Mouse (Mus musculus) left cerebral cortex, adult 2 months (tissue): ENCODE measurements around the gene Aldoc. TPM values are rescaled to one million over a fixed set of nuclear protein-coding genes. Genes with fewer than 3 reads are reported as not detected.

Experiments
- DNase-seq, 2 experiments: peaks; one replicate each; pipeline ENCODE4 v3.0.0; 2021 to 2022; ENCODE audit warnings: low spot score in 2 of 2, mixed read lengths in 1 of 2; ENCODE audit errors: extremely low spot score in 1 of 2
- H3K27ac ChIP-seq: fragments of 200-600 bp; 2 replicates; pipeline ENCODE4 v1.8.1; 2022
- H3K4me3 ChIP-seq: fragments of 200-600 bp; 2 replicates; pipeline ENCODE4 v1.8.1; 2022
- CTCF ChIP-seq: fragments of 200-600 bp; IDR thresholded peaks from 2 replicates; pipeline ENCODE4 v1.8.1; 2022; ENCODE audit warnings: antibody characterized with exemption, mild to moderate bottlenecking, moderate library complexity
- intact Hi-C: fragments of 180-260 bp; cut with DNase I; formaldehyde crosslinking; loops from one replicate; pipeline ENCODE4 v1.15.1; 2025
- total RNA-seq, 2 experiments: library from RNA; stranded (reverse); gene quantifications; 2 replicates each; pipeline ENCODE4 v1.2.3; 2021

Gene Aldoc
- total RNA-seq, 2 experiments from 2014 or later: 804 to 830 TPM

DNA sequence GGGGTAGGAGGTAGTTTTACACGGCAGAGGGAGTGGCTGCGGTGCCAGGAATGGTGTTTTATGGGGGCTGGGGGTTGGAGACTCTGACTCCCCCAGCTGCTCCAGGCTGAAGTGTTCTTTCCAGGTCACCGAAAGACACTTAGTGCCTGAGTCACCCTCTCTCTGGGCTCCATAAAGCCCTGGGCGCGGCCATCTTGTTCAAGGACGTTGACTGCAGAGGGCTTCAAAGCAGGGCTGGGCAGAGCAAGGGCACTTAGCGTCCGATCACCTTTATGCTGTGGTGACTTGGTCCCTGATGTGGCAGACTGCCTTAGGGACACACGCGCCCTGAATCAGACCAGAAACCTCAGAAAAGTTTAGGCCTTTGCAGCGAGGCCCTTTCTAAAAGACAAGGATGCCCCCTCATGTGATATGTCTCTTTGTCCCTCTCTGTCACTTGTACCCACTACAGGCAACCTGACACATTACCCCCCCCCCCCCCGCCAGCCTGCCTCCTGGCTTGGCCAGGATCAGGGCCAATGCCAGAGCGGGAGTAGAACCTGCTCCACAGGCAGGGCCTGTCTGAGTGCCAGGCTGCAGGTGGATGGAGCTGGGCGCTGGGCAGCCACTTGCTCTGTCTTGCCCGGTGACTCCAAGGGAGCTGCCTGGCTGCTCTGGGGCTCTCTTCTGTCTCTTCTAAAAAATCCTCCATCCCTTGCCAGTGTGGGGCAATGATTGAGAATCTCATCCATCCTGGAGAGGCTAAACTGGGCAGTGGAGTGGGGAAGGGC is 44.9 kb downstream of the Aldoc start:
- TF ChIP-seq CTCF: no peak
- Histone ChIP-seq H3K4me3 (no peak overlapping the region), H3K27ac (no peak overlapping the region)
- intact Hi-C loops: no loop called here
- DNase-seq: no peak

DNA sequence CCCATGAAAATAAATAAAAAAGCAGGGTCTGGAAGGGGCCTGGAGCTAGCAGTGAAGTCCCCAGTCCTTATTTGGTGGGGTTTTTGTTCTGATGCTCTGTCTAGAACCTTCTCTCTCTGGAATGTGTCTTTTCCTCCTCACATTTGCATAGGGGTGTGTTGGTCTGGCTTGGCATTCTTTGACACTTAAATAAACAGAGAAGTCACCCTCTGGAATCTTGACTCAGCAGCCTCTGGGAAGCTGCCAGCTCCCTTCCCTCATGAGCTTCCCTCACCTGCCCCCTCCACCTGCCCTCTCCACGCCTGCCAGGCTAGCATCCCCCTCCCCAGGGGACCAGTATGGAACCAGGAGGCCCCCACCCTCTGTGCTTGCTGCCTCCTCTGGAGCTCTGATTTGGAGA is 47.6 kb downstream of the Aldoc start:
- Histone ChIP-seq H3K27ac (no peak overlapping the region), H3K4me3 (no peak overlapping the region)
- TF ChIP-seq CTCF: no peak
- intact Hi-C loops: no loop called here
- no peak for DNase-seq

DNA sequence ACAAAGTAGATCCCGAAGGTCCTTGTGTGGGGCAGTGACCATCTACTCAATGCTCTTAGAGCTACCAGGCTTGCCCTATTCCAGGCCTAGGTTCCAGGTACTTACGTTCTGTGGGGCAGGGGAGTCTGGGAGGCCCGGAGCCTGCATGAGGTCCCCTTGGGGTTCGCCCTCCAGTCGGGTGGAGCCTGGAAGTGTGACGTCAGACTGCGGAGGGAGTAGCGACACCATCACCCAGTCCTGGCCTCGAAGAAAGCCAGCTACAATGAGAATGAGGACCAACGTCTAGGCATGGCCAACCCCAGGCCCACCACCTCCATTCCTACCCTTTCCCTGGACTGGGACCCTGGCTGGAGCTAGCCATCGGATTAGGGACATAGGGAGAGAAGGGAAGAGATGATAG is 48.9 kb downstream of the Aldoc start:
- Histone ChIP-seq H3K4me3 (no peak overlapping the region), H3K27ac (no peak overlapping the region)
- DNase-seq: no peak
- intact Hi-C loops: no loop called here
- TF ChIP-seq CTCF: no peak

DNA sequence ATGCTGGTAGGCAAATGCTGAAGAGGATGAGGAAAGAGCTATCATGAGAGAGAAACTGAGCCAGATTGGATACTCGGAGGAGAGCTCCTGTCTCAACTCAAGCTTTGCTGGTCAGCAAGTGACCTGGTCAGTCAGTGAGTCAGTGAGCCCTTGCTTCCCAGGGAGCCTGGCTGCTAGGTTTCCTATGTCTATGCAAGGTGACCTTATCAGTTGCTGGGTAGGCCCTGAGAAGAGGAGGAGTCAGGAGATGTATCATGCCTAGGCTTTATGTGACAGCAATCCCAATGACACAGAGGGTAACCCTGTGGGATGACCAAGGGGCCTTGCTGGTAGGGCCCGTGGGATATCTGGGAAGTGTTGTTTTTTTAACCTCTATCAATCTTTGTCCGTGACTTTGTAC is 49.4 kb downstream of the Aldoc start:
- H3K4me3 ChIP-seq: no peak overlapping the region
- intact Hi-C loops: no loop called here
- TF ChIP-seq CTCF: no peak

DNA sequence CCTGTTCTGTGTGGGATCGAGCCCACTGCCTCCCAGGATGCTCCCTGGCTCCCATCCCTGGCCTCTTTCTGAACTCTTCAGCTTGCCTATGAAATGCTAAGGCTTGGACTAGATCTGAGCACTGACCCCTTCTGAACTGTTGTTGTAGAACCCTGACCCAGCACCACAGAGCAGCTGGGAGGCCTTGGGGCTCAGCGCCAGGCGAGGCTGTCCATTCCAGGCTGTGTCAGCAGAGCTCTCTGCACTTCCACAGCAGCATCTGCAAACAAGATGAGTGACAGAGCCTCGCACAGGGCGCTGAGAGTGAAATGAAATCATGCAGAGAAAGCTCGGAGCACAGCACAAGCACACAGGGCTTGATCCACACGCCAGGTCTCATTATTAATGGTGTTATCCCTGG is 49.8 kb downstream of the Aldoc start:
- DNase-seq: no peak
- intact Hi-C loops: no loop called here
- Histone ChIP-seq H3K27ac (no peak overlapping the region), H3K4me3 (no peak overlapping the region)
- no peak for TF ChIP-seq CTCF

More for the DNA sequence above, 49.4 kb downstream of the Aldoc start:
- no peak overlapping the region for H3K27ac ChIP-seq
- DNase-seq: no peak

DNA sequence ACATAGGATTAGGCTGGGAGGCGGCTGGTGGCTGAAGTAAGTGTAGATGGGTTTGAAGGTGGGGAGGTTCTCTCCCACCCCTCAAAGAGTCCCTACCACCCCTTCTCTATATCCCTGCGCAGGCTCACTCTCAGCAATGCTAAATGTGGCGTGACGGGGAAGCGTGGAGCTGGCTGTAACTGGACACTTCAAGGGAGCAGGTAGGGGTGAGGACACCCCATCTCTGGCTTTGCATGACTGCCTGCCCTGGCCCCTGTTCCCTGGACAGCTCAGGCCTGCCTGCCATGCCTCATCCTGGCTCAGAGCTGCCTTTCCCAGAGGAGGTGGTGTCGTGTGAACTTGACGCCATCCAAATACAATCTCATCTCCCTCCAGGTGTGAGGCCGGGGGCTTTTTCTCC is 51.4 kb downstream of the Aldoc start:
- TF ChIP-seq CTCF: no peak
- intact Hi-C loops: no loop called here
- Histone ChIP-seq H3K27ac (no peak overlapping the region), H3K4me3 (no peak overlapping the region)
- DNase-seq: no peak

Other genes starting within 250 kb of the Aldoc start
- gene Eral1, start 242.6 kb upstream of the Aldoc start, total RNA-seq: 10 to 100 TPM; 18.9 to 19.0 TPM
- gene Fam222b, start 228.3 kb upstream of the Aldoc start, total RNA-seq: 10 to 100 TPM; 27.5 to 32.1 TPM
- gene Traf4, start 157.4 kb upstream of the Aldoc start, total RNA-seq: 10 to 100 TPM; 10.5 to 10.6 TPM
- 1 to 10 TPM; 3.0 to 3.1 TPM for gene Nek8, start 146.3 kb upstream of the Aldoc start, total RNA-seq
- 10 to 100 TPM; 24.4 to 27.7 TPM for gene Tlcd1, start 146.3 kb upstream of the Aldoc start, total RNA-seq
- gene Rpl23a, start 139.4 kb upstream of the Aldoc start, total RNA-seq: 100 to 1,000 TPM; 647 to 724 TPM
- 10 to 100 TPM; 19.0 to 19.7 TPM for gene Rab34, start 134.5 kb upstream of the Aldoc start, total RNA-seq
- 1 to 10 TPM; 4.7 to 7.7 TPM for gene Proca1, start 129.6 kb upstream of the Aldoc start, total RNA-seq
- 10 to 100 TPM; 58.6 to 66.4 TPM for gene Sdf2, start 77.2 kb upstream of the Aldoc start, total RNA-seq
- 100 to 1,000 TPM; 100 to 107 TPM for gene Supt6, start 77.0 kb upstream of the Aldoc start, total RNA-seq
- gene 2610507B11Rik, start 61.2 kb upstream of the Aldoc start, total RNA-seq: 100 to 1,000 TPM; 176 to 177 TPM
- 10 to 100 TPM; 21.1 to 29.5 TPM for gene BC030499, start 32.1 kb upstream of the Aldoc start, total RNA-seq
- 10 to 100 TPM; 12.1 to 16.1 TPM for gene Spag5, start 21.4 kb upstream of the Aldoc start, total RNA-seq
- 10 to 100 TPM; 60.7 to 62.8 TPM for gene Pigs, start 5.4 kb downstream of the Aldoc start, total RNA-seq
- 10 to 100 TPM; 29.1 to 32.2 TPM for gene Unc119, start 20.5 kb downstream of the Aldoc start, total RNA-seq
- not detected for gene Foxn1, start 63.6 kb downstream of the Aldoc start, total RNA-seq
- not detected for gene Slc13a2, start 99.2 kb downstream of the Aldoc start, total RNA-seq
- gene Slc46a1, start 142.7 kb downstream of the Aldoc start, total RNA-seq: 10 to 100 TPM; 11.1 to 11.5 TPM
- 10 to 100 TPM; 34.3 to 34.8 TPM for gene Sarm1, start 174.8 kb downstream of the Aldoc start, total RNA-seq
- gene Vtn, start 176.1 kb downstream of the Aldoc start, total RNA-seq: 10 to 100 TPM; 69.3 to 76.0 TPM
- 1 to 10 TPM in 1 of 2 experiments, under 1 TPM in 1; 0.79 to 1.0 TPM for gene Sebox, start 180.5 kb downstream of the Aldoc start, total RNA-seq
- gene Tmem199, start 189.2 kb downstream of the Aldoc start, total RNA-seq: 10 to 100 TPM; 40.6 to 44.3 TPM
- 100 to 1,000 TPM; 115 to 118 TPM for gene Poldip2, start 189.2 kb downstream of the Aldoc start, total RNA-seq
- 10 to 100 TPM; 36.8 to 37.6 TPM for gene Tnfaip1, start 213.4 kb downstream of the Aldoc start, total RNA-seq
- 10 to 100 TPM; 78.1 to 87.4 TPM for gene Ift20, start 213.4 kb downstream of the Aldoc start, total RNA-seq
- 10 to 100 TPM; 17.2 to 19.3 TPM for gene Tmem97, start 227.8 kb downstream of the Aldoc start, total RNA-seq